Mouse (Mus musculus) heart, postnatal 0 days (tissue): Measurements from ENCODE around the gene Doc2g. TPM values are rescaled to one million over a fixed set of nuclear protein-coding genes. Genes with fewer than 3 reads are reported as not detected.
"Not testable (repeated sequence)": the region's sequence is repeated elsewhere in the genome, so short reads cannot be mapped to it uniquely, and the experiment has no call there.

Experiments used
- ATAC-seq: fragments of 200-750 bp; cut with Nextera tagmentation; 2 replicates; pipeline ENCODE4 v1.8.0; 2017; ENCODE audit warnings: low read depth, moderate number of reproducible peaks, moderate library complexity; ENCODE audit not compliant: insufficient read depth
- DNase-seq: peaks from one replicate; pipeline ENCODE4 v3.0.0-alpha.2; 2016; ENCODE audit warnings: low spot score
- H3K27ac ChIP-seq: fragments of 300-500 bp; sonication (generic); 2 replicates; pipeline ENCODE4 v1.5.1; 2014; ENCODE audit warnings: low read depth, mild to moderate bottlenecking
- H3K27me3 ChIP-seq: fragments of 300-500 bp; sonication (generic); 2 replicates; pipeline ENCODE4 v1.6.1; 2014; ENCODE audit warnings: low read length, mixed read lengths; ENCODE audit not compliant: control insufficient read depth, insufficient read depth
- H3K36me3 ChIP-seq: fragments of 300-500 bp; sonication (generic); replicated peaks from 2 replicates; pipeline ENCODE4 v1.6.1; 2014; ENCODE audit warnings: low read length, mixed read lengths; ENCODE audit not compliant: control insufficient read depth, insufficient read depth
- H3K4me1 ChIP-seq: fragments of 300-500 bp; sonication (generic); 2 replicates; pipeline ENCODE4 v1.6.1; 2014; ENCODE audit warnings: antibody characterized with exemption; ENCODE audit not compliant: control insufficient read depth, insufficient read depth
- H3K4me2 ChIP-seq: fragments of 300-500 bp; sonication (generic); 2 replicates; pipeline ENCODE4 v1.6.1; 2014; ENCODE audit warnings: low read depth, mild to moderate bottlenecking, low read length, moderate library complexity
- H3K4me3 ChIP-seq: fragments of 300-500 bp; sonication (generic); 2 replicates; pipeline ENCODE4 v1.5.1; 2014; ENCODE audit warnings: low read depth, low read length
- H3K9ac ChIP-seq: fragments of 300-500 bp; sonication (generic); replicated peaks from 2 replicates; pipeline ENCODE4 v1.6.1; 2014; ENCODE audit warnings: low read depth, low read length, mixed read lengths
- H3K9me3 ChIP-seq: fragments of 300-500 bp; sonication (generic); replicated peaks from 2 replicates; pipeline ENCODE4 v1.6.1; 2016; ENCODE audit warnings: low read length; ENCODE audit not compliant: control insufficient read depth
- CTCF ChIP-seq: IDR thresholded peaks from 2 replicates; pipeline ENCODE4 v1.5.1; 2016; ENCODE audit warnings: antibody characterized with exemption, control low read depth, low read depth
- EP300 ChIP-seq: IDR thresholded peaks from 2 replicates; pipeline ENCODE4 v1.6.1; 2016; ENCODE audit warnings: antibody characterized with exemption, low read depth
- WGBS: fragments of 180-500 bp; shearing (Covaris S2); extraction: QIAGEN DNeasy Blood & Tissue Kit; methylation state at CpG from one replicate; pipeline ENCODE4 v1.1.7; 2014; 5-methylcytosine and 5-hydroxymethylcytosine counted together
- polyA plus RNA-seq: library from polyadenylated mRNA; unstranded; fragments of >200 nt; fragmentation: Nextera tagmentation; extraction: Ambion mirVana; gene quantifications from 2 replicates; pipeline ENCODE4 v1.2.1, GENCODE M21; 2015
- total RNA-seq: library from RNA; depleted of rRNA; stranded (reverse); fragments of >200 nt; gene quantifications from 2 replicates; pipeline ENCODE4 v1.2.3, GENCODE M21; 2014; ENCODE audit warnings: low replicate concordance

The Doc2g gene
- total and polyA plus RNA-seq, 2 experiments from 2014 or later: 116 to 202 TPM

DNA sequence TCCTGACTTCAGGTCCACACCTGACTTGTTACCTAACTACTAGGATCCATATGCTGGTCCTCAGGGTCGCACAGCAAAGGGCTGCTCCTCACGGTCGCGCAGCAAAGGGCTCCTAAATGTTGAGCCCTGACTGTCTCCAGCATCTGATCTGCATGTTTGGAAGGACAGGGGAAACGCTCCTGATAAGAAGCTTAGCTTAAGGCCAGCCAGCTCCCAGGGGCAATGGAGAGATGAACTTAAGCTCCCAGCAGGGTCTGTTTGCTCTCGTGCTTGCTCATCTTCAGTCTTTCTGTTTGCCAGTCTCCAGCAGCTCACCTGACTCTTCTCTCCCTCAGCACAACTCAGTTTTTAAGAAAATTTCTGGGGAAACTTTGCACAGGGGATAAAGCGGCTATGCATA is 29.6 kb downstream of the Doc2g start:
- no peak overlapping the region for H3K4me2 ChIP-seq
- no peak overlapping the region for H3K9ac ChIP-seq
- 0 out of 2 replicates have a peak, but pooled peaks cover 6% of the 10 kb centered on the region for H3K36me3 ChIP-seq
- peaks cover 4% of the 10 kb centered on the region for H3K4me1 ChIP-seq
- H3K27me3 ChIP-seq: no peaks in the 10 kb centered on the region
- no peaks in the 10 kb centered on the region for H3K9me3 ChIP-seq
- H3K4me3 ChIP-seq: no peak overlapping the region
- DNase-seq: peak; percentile 3
- no peak for ATAC-seq
- H3K27ac ChIP-seq: no peak overlapping the region
- WGBS: 46% methylated on average over 7 of the region's 7 CpGs
- TF ChIP-seq CTCF (no peak), EP300 (no peak)

DNA sequence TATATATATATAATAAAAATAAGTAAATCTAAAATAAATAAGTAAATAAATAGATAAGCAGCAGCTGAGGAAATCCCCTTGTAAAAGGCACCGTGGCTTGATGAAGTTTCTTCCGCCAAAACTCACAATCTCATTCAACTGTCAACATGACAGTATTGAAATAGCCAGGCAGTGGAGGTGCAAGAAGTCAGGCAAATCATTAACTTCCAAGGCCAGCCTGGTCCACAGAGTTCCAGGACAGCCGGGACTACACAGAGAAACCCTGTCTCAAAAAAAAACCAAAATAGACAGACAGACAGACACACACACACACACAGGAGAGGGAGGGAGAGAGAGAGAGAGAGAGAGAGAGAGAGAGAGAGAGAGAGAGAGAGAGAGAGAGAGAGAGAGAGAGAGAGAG is 30.2 kb downstream of the Doc2g start:
- H3K4me2 ChIP-seq: no peak overlapping the region
- no peak for TF ChIP-seq EP300
- no peak for TF ChIP-seq CTCF
- no peak overlapping the region for H3K9ac ChIP-seq
- 0 out of 2 replicates have a peak, but pooled peaks cover 6% of the 10 kb centered on the region for H3K36me3 ChIP-seq
- no peak for DNase-seq
- H3K4me3 ChIP-seq: no peak overlapping the region
- no peak overlapping the region for H3K27ac ChIP-seq
- H3K9me3 ChIP-seq: no peaks in the 10 kb centered on the region
- ATAC-seq: no peak
- H3K4me1 ChIP-seq: peaks cover 6% of the 10 kb centered on the region
- 65% methylated on average over 3 of the region's 3 CpGs for WGBS
- H3K27me3 ChIP-seq: no peaks in the 10 kb centered on the region

DNA sequence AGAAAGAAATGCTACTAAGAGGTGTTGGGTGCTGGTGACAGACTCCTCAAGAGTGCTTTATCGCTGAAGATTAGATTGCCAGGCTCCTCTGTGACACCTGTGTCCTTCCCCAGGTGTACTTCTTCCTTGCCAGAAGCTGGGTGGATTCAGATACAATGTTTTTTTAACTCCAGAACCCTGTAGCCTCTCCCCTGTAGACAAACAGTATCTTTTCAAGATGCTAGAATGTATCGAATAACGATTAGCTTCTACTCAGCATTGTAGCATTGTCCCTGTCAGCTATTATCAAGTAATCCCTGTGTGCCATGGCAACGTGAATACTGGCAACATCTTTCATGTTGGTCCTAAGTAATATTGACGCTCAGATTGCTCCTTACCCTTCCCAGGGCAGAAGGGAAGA is 30.6 kb downstream of the Doc2g start:
- H3K4me2 ChIP-seq: no peak overlapping the region
- H3K36me3 ChIP-seq: 0 out of 2 replicates have a peak, but pooled peaks cover 6% of the 10 kb centered on the region
- TF ChIP-seq EP300 (no peak), CTCF (no peak)
- 64% methylated on average over 5 of the region's 5 CpGs for WGBS
- DNase-seq: no peak
- no peaks in the 10 kb centered on the region for H3K27me3 ChIP-seq
- H3K9me3 ChIP-seq: no peaks in the 10 kb centered on the region
- no peak for ATAC-seq
- no peak overlapping the region for H3K27ac ChIP-seq
- H3K9ac ChIP-seq: no peak overlapping the region
- H3K4me1 ChIP-seq: peaks cover 8% of the 10 kb centered on the region
- no peak overlapping the region for H3K4me3 ChIP-seq

DNA sequence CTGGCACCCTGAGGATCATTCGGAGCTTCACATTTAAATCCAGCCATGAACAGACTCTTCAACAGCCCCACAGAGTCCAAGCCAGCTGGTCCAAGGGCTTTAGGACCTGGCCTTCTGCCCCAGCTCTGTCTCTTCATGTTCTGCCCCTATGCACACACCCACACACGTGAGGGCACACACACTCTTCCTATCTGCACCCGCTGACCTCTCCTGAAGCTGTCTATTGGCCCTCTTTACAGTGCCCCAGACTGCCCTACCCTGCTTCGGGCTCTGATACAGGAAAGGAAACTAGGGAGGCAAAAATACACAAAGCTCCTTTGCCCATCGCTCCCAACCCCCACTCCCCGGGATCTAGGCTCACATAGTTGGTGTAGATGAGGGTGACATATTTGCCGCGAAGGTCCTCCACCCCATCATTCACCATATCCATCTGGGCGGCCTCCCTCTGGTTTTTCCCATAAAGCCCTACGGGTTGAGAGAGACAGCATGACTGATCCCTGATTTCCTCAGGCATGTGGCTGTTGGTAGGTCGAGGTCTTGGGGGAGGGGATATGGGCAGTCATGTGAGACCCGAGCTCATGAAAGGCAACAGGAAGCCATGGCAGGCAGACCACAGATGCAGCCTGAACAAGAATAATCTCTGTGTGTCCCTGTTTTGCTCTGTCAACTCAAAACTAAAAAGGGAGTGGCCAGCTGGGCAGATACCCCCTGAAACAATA is 33.4 kb downstream of the Doc2g start:
- no peak overlapping the region for H3K4me2 ChIP-seq

DNA sequence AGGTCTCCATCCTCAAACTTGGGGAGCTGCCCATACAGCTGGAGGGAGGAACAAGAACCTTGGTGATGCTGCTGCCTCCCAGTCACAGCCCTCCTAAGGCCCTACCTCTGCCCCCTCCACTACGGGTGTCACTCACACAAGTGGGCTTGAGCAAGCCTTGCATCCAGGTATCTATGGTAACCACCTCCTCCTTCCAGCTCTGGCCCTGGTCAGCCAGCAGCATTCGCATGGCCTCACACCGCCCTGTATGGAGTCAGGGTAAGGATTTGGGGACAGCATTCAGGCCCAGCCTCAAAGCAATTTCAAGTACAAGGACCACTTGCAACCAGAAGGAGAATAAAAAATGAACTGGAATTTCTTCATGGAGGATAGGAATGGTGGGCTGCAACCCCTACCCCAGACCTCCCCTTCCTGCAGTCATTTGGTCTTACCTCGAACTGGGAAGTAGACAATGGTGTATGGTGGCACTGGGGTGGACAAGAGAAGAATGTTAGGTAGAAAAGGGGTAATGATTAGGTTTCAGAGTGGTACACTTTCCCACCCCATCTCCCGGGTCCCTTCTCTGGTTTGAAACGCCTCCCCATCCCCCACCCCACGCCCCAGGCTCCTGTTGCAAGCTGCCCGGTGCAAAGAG is 34.2 kb downstream of the Doc2g start:
- not testable (repeated sequence) for DNase-seq, H3K9me3 ChIP-seq, H3K36me3 ChIP-seq, ATAC-seq, H3K27me3 ChIP-seq, H3K4me1 ChIP-seq
- Histone ChIP-seq H3K9ac (peak overlapping the region; percentile 71), H3K27ac (peak overlapping the region; percentile 58), H3K4me3 (peak overlapping the region; percentile 63), H3K4me2 (peak overlapping the region; percentile 84)
- whole genome bisulfite sequencing: 21% methylated on average over 7 of the region's 8 CpGs

More for the DNA sequence above, 33.4 kb downstream of the Doc2g start:
- no peak for ATAC-seq
- TF ChIP-seq EP300 (no peak), CTCF (no peak)
- Histone ChIP-seq H3K27me3 (no peaks in the 10 kb centered on the region), H3K4me1 (peaks cover 8% of the 10 kb centered on the region), H3K27ac (no peak overlapping the region), H3K9ac (no peak overlapping the region), H3K36me3 (0 out of 2 replicates have a peak, but pooled peaks cover 6% of the 10 kb centered on the region), H3K4me3 (no peak overlapping the region), H3K9me3 (no peaks in the 10 kb centered on the region)
- 73% methylated on average over 12 of the region's 12 CpGs for WGBS
- no peak for DNase-seq
